Mouse (Mus musculus): ENCODE measurements at regions not wholly inside any gene's neighbourhood (a gene's known extent, or its start where the extent isn't known, plus 50 kb on each side); places are given as distances from the start of the nearest gene placed in this dataset.
"Not testable (repeated sequence)": the region's sequence is repeated elsewhere in the genome, so short reads cannot be mapped to it uniquely, and the experiment has no call there.

- Histone ChIP-seq H3K4me1 (ENCODE audit: control insufficient read depth, insufficient read depth, low read length) (no peaks in the 10 kb centered on the region; the same call in 1 of the 2 replicates), H3K9me3 (ENCODE audit: control insufficient read depth, low read length) (no peaks in the 10 kb centered on the region), H3K4me3 (ENCODE audit: low read depth, low read length) (no peak overlapping the region), H3K27me3 (ENCODE audit: control insufficient read depth, insufficient read depth, low read length) (no peaks in the 10 kb centered on the region), H3K36me3 (ENCODE audit: control insufficient read depth, insufficient read depth, low read length) (no peaks in the 10 kb centered on the region), H3K9ac (replicated peaks; ENCODE audit: low read depth, low read length) (no peak overlapping the region), H3K4me2 (ENCODE audit: low read depth, low read length) (no peak overlapping the region), H3K27ac (ENCODE audit: low read depth, low read length) (no peak overlapping the region)
- WGBS = 28% methylated on average over 2 of the region's 2 CpGs
- ATAC-seq (ENCODE audit: low read depth) = no peak
Measured at GRCm38 (mm10) chr11:111961846-111962245, 820.2 kb upstream of the Sox9 start.

GRCm38 (mm10) chr11:111964066-111964465 is 818.0 kb upstream of the Sox9 start:
- H3K9me3 ChIP-seq (ENCODE audit: control insufficient read depth, low read length) = no peaks in the 10 kb centered on the region
- no peak overlapping the region for H3K9ac ChIP-seq (replicated peaks; ENCODE audit: low read depth, low read length)
- no peaks in the 10 kb centered on the region for H3K27me3 ChIP-seq (ENCODE audit: control insufficient read depth, insufficient read depth, low read length)
- 60% methylated on average over 6 of the region's 6 CpGs for WGBS
- ATAC-seq (ENCODE audit: low read depth) = no peak
- H3K36me3 ChIP-seq (ENCODE audit: control insufficient read depth, insufficient read depth, low read length) = no peaks in the 10 kb centered on the region
- H3K4me2 ChIP-seq (ENCODE audit: low read depth, low read length) = no peak overlapping the region
- H3K4me1 ChIP-seq (ENCODE audit: control insufficient read depth, insufficient read depth, low read length) = no peaks in the 10 kb centered on the region; the same call in 1 of the 2 replicates
- H3K4me3 ChIP-seq (ENCODE audit: low read depth, low read length) = no peak overlapping the region
- no peak overlapping the region for H3K27ac ChIP-seq (ENCODE audit: low read depth, low read length)

- no peak for ATAC-seq (ENCODE audit: low read depth)
- Histone ChIP-seq H3K4me3 (ENCODE audit: low read depth, low read length) (no peak overlapping the region), H3K9me3 (ENCODE audit: control insufficient read depth, low read length) (no peaks in the 10 kb centered on the region), H3K27me3 (ENCODE audit: control insufficient read depth, insufficient read depth, low read length) (no peaks in the 10 kb centered on the region), H3K4me2 (ENCODE audit: low read depth, low read length) (no peak overlapping the region), H3K9ac (replicated peaks; ENCODE audit: low read depth, low read length) (no peak overlapping the region), H3K27ac (ENCODE audit: low read depth, low read length) (no peak overlapping the region), H3K4me1 (ENCODE audit: control insufficient read depth, insufficient read depth, low read length) (no peaks in the 10 kb centered on the region), H3K36me3 (ENCODE audit: control insufficient read depth, insufficient read depth, low read length) (no peaks in the 10 kb centered on the region)
- 68% methylated on average over 3 of the region's 3 CpGs for WGBS
Measured at GRCm38 (mm10) chr11:111966401-111966800, 815.6 kb upstream of the Sox9 start.

- Histone ChIP-seq H3K27me3 (ENCODE audit: control insufficient read depth, insufficient read depth, low read length) (no peaks in the 10 kb centered on the region), H3K27ac (ENCODE audit: low read depth, low read length) (no peak overlapping the region), H3K9me3 (ENCODE audit: control insufficient read depth, low read length) (no peaks in the 10 kb centered on the region), H3K9ac (replicated peaks; ENCODE audit: low read depth, low read length) (no peak overlapping the region), H3K4me3 (ENCODE audit: low read depth, low read length) (no peak overlapping the region), H3K4me1 (ENCODE audit: control insufficient read depth, insufficient read depth, low read length) (no peaks in the 10 kb centered on the region), H3K4me2 (ENCODE audit: low read depth, low read length) (no peak overlapping the region), H3K36me3 (ENCODE audit: control insufficient read depth, insufficient read depth, low read length) (no peaks in the 10 kb centered on the region)
- 86% methylated on average over 4 of the region's 4 CpGs for WGBS
- ATAC-seq (ENCODE audit: low read depth) = no peak
Measured at GRCm38 (mm10) chr11:111971001-111971400, 811.0 kb upstream of the Sox9 start.

- no peak overlapping the region for H3K4me3 ChIP-seq (ENCODE audit: low read depth, low read length)
- H3K9ac ChIP-seq (replicated peaks; ENCODE audit: low read depth, low read length) = no peak overlapping the region
- no peaks in the 10 kb centered on the region for H3K4me1 ChIP-seq (ENCODE audit: control insufficient read depth, insufficient read depth, low read length)
- no peaks in the 10 kb centered on the region for H3K36me3 ChIP-seq (ENCODE audit: control insufficient read depth, insufficient read depth, low read length)
- H3K9me3 ChIP-seq (ENCODE audit: control insufficient read depth, low read length) = no peaks in the 10 kb centered on the region
- no peak overlapping the region for H3K4me2 ChIP-seq (ENCODE audit: low read depth, low read length)
- no peaks in the 10 kb centered on the region for H3K27me3 ChIP-seq (ENCODE audit: control insufficient read depth, insufficient read depth, low read length)
- WGBS = 90% methylated on average over 4 of the region's 4 CpGs
- ATAC-seq (ENCODE audit: low read depth) = no peak
- H3K27ac ChIP-seq (ENCODE audit: low read depth, low read length) = no peak overlapping the region
Measured at GRCm38 (mm10) chr11:111978667-111979066, 803.4 kb upstream of the Sox9 start.

- no peak overlapping the region for H3K4me2 ChIP-seq (ENCODE audit: low read depth, low read length)
- no peak overlapping the region for H3K27ac ChIP-seq (ENCODE audit: low read depth, low read length)
- H3K36me3 ChIP-seq (ENCODE audit: control insufficient read depth, insufficient read depth, low read length) = no peaks in the 10 kb centered on the region
- no peak overlapping the region for H3K9ac ChIP-seq (replicated peaks; ENCODE audit: low read depth, low read length)
- WGBS = 69% methylated on average over 4 of the region's 4 CpGs
- no peaks in the 10 kb centered on the region for H3K4me1 ChIP-seq (ENCODE audit: control insufficient read depth, insufficient read depth, low read length)
- H3K27me3 ChIP-seq (ENCODE audit: control insufficient read depth, insufficient read depth, low read length) = no peaks in the 10 kb centered on the region
- no peak for ATAC-seq (ENCODE audit: low read depth)
- H3K9me3 ChIP-seq (ENCODE audit: control insufficient read depth, low read length) = no peaks in the 10 kb centered on the region
- no peak overlapping the region for H3K4me3 ChIP-seq (ENCODE audit: low read depth, low read length)
Measured at GRCm38 (mm10) chr11:111996395-111996794, 785.6 kb upstream of the Sox9 start.

- ATAC-seq (ENCODE audit: low read depth) = peak; percentile 68; the same call in 1 of the 2 replicates
- not testable (repeated sequence) for H3K4me2 ChIP-seq (ENCODE audit: low read depth, low read length); H3K9ac ChIP-seq (replicated peaks; ENCODE audit: low read depth, low read length); H3K4me3 ChIP-seq (ENCODE audit: low read depth, low read length); H3K27me3 ChIP-seq (ENCODE audit: control insufficient read depth, insufficient read depth, low read length); H3K9me3 ChIP-seq (ENCODE audit: control insufficient read depth, low read length); H3K4me1 ChIP-seq (ENCODE audit: control insufficient read depth, insufficient read depth, low read length); H3K27ac ChIP-seq (ENCODE audit: low read depth, low read length); H3K36me3 ChIP-seq (ENCODE audit: control insufficient read depth, insufficient read depth, low read length)
- WGBS = no CpG with 5 or more reads among the region's 2 CpGs
Measured at GRCm38 (mm10) chr11:112010848-112011247, 771.2 kb upstream of the Sox9 start.

- Histone ChIP-seq H3K36me3 (ENCODE audit: control insufficient read depth, insufficient read depth, low read length) (no peaks in the 10 kb centered on the region), H3K4me3 (ENCODE audit: low read depth, low read length) (no peak overlapping the region), H3K9ac (replicated peaks; ENCODE audit: low read depth, low read length) (no peak overlapping the region), H3K9me3 (ENCODE audit: control insufficient read depth, low read length) (no peaks in the 10 kb centered on the region), H3K4me1 (ENCODE audit: control insufficient read depth, insufficient read depth, low read length) (no peaks in the 10 kb centered on the region), H3K27ac (ENCODE audit: low read depth, low read length) (no peak overlapping the region), H3K27me3 (ENCODE audit: control insufficient read depth, insufficient read depth, low read length) (no peaks in the 10 kb centered on the region), H3K4me2 (ENCODE audit: low read depth, low read length) (no peak overlapping the region)
- ATAC-seq (ENCODE audit: low read depth) = no peak
- 87% methylated on average over 3 of the region's 3 CpGs for WGBS
Measured at GRCm38 (mm10) chr11:112017906-112018305, 764.1 kb upstream of the Sox9 start.

GRCm38 (mm10) chr11:112028031-112028430 is 754.0 kb upstream of the Sox9 start:
- no peaks in the 10 kb centered on the region for H3K9me3 ChIP-seq (ENCODE audit: control insufficient read depth, low read length)
- WGBS = 59% methylated on average over 5 of the region's 5 CpGs
- H3K27ac ChIP-seq (ENCODE audit: low read depth, low read length) = no peak overlapping the region
- no peak for ATAC-seq (ENCODE audit: low read depth)
- no peak overlapping the region for H3K4me2 ChIP-seq (ENCODE audit: low read depth, low read length)
- no peak overlapping the region for H3K9ac ChIP-seq (replicated peaks; ENCODE audit: low read depth, low read length)
- no peaks in the 10 kb centered on the region for H3K36me3 ChIP-seq (ENCODE audit: control insufficient read depth, insufficient read depth, low read length)
- no peaks in the 10 kb centered on the region for H3K27me3 ChIP-seq (ENCODE audit: control insufficient read depth, insufficient read depth, low read length)
- no peaks in the 10 kb centered on the region for H3K4me1 ChIP-seq (ENCODE audit: control insufficient read depth, insufficient read depth, low read length)
- H3K4me3 ChIP-seq (ENCODE audit: low read depth, low read length) = no peak overlapping the region

GRCm38 (mm10) chr11:112038741-112039140 is 743.3 kb upstream of the Sox9 start:
- H3K4me1 ChIP-seq (ENCODE audit: control insufficient read depth, insufficient read depth, low read length) = no peaks in the 10 kb centered on the region
- ATAC-seq (ENCODE audit: low read depth) = no peak
- WGBS = 97% methylated on average over 11 of the region's 11 CpGs

More at GRCm38 (mm10) chr11:112038741-112039140, 743.3 kb upstream of the Sox9 start:
- Histone ChIP-seq H3K36me3 (ENCODE audit: control insufficient read depth, insufficient read depth, low read length) (no peaks in the 10 kb centered on the region), H3K9ac (replicated peaks; ENCODE audit: low read depth, low read length) (no peak overlapping the region), H3K27me3 (ENCODE audit: control insufficient read depth, insufficient read depth, low read length) (no peaks in the 10 kb centered on the region), H3K9me3 (ENCODE audit: control insufficient read depth, low read length) (no peaks in the 10 kb centered on the region), H3K4me2 (ENCODE audit: low read depth, low read length) (no peak overlapping the region), H3K27ac (ENCODE audit: low read depth, low read length) (no peak overlapping the region), H3K4me3 (ENCODE audit: low read depth, low read length) (no peak overlapping the region)

Data from neural tube, embryonic 14.5 days (tissue).